Mouse (Mus musculus) kidney, adult 8-10 months (tissue): ENCODE measurements around the gene Mdm2.
"Not testable (repeated sequence)": the region's sequence is repeated elsewhere in the genome, so short reads cannot be mapped to it uniquely, and the experiment has no call there.

Experiments used
- DNase-seq, 2 experiments: peaks; one replicate each; pipeline ENCODE4 v3.0.0; 2022

Mdm2 gene

DNA sequence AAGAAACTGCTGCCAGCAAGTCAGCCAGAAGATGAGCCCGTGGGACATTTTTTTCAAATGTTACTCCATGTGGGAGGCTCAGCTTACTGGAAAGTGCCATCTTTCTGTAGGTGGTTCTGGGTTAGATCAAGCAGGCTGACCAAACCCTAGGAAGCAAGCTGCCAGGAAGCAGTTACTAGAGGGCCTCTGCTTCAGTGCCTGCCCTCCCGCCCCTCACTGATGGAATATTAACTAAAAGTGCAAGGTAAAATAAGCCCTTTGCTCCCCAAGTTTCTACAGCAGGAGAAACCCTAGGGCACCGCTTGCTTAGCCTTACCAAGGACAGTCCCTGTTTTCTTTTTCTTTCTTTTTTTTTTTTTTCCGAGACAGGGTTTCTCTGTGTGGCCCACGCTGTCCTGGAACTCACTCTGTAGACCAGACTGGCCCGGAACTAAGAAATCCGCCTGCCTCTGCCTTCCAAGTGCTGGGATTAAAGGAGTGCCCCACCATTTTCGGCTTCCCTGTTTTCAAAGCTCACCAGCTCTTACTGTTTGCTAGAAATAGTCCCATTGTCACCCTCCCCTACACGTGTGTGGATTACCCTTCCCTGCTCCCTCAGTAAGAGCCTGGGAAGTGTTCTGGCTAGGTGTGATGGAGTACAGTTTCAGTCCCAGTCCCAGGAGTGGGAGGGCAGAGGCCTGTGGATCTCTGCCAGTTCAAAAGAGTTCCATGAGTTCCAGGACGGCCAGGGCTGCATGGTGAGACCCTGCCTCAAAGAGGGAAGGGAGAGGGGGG, 37.9 kb upstream of the Mdm2 start:
- peak; percentile 72 to 82 for DNase-seq

GRCm38 (mm10) chr10:117747711-117748110, 37.2 kb upstream of the Mdm2 start:
- no peak for DNase-seq

GRCm38 (mm10) chr10:117746297-117746883, 35.8 kb upstream of the Mdm2 start, which contains the start of gene Slc35e3:
Gene Slc35e3 (minus strand): TSS chr10:117746365.
- peak; percentile 94 to 95 for DNase-seq

- DNase-seq: not testable (repeated sequence)
These were observed 35.2 kb upstream of the Mdm2 start for GRCm38 (mm10) chr10:117745570-117746296.

DNA sequence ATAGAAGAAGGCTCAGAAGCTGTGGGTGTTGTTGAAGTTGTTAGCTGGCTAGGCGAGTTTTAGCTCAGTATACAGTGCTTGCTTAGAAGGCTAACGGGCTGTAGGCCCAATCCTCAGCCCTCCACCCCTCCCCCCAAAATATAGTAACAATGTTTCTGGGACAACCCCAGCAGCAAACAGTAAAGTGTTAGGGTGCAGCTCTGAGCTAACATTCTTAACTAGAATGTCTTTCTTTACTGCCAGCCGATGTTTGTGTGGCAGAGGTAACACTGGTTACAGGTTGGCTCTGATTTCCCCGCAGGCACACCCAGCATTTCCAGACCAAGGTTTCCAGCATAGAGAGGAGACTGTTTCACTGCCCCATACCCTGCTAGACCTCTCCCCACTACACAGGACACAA, 33.4 kb upstream of the Mdm2 start:
- DNase-seq: no peak

DNA sequence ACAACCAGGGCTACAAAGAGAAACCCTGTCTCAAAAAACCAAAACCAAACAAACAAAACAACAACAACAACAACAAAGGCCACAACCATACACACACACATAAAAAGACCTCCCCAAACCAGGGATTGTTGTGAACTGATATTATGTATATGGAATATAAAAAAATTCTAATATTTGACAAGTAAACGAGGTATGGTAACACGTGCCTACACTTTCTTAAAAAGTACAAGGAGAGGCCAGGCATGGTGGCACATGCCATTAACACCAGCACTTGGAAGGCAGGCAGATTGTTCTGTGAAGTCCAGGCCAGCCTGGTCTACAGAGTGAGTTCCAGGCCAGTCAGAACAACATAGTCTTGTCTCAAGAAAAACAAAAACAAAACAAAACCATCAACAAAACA, 32.6 kb upstream of the Mdm2 start:
- no peak for DNase-seq

DNA sequence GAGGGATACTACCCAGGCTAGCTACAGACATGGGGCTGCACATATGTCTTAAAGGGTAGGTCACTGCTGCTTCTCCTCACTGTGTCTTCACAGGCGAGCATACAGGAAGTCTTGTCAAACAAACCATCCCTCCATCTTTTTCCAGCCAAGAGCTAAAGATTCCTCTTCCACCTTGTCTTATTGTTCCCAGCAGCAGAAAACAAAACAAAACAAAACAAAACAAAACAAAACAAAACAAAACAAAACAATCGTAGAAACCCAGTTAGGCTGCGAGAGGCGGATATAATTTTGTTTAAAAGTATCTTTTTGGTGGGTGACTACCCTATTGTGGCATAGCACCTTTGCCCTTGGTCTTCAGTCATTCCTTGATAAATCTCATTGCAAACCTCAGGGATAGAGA, 32.1 kb upstream of the Mdm2 start:
- no peak for DNase-seq

DNA sequence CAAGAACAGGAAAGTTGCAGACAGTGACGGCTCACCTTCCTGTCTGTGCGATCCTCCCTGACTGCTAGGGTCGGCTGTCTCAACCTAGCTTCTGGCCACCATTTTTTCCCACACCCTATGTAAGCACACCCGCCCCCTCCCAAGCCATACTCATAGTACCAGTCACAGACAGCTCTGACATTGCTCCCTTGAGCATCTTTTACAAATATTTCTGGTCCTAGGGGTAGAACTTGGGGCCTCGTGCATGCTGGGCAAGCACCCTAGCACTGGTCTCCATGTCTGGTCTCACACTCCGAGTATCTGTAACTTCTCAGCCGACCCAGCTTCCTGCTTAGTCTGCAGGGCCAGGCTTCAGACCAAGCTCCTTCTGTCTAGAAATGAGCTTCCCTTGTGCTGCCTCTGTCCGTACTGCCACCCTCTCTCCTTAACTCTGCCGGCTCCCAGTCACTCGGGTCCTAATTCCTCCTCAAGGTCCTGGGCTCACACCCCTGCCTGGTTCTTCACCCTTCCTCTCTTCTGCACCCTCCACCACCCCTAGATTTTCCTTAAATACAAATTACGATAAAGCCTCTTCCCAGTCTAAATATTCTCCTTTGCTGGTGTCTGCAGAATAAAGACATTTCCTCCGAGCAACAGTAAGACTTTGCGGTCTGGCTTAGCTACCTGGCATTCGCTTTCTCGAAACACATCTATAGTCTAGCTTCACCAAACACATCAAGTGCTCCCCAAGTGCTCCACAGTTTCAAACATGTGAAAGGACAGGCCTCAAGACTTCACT, 31.3 kb upstream of the Mdm2 start:
- no peak for DNase-seq

GRCm38 (mm10) chr10:117740921-117741320, 30.4 kb upstream of the Mdm2 start:
- DNase-seq: no peak

DNA sequence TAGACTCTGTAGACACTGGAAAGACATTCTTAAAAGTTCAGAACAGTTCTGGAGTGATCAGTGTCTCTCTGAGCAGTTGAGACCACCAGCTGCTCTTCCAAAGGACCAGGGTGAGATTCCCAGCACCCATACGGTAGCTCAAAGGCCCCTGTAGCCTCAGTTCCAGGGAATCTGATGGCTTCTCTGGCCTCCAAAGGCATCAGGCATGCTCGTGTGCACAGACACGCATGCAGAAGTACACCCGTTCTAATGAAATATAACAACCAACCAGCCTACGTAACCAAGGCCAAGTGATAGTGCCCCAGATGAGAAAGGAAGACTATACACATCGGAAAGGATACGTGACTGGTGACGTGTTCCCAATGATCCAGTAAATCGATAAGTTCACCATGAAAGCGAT, 29.6 kb upstream of the Mdm2 start:
- no peak for DNase-seq

GRCm38 (mm10) chr10:117739648-117739948, 29.0 kb upstream of the Mdm2 start:
- DNase-seq: no peak

DNA sequence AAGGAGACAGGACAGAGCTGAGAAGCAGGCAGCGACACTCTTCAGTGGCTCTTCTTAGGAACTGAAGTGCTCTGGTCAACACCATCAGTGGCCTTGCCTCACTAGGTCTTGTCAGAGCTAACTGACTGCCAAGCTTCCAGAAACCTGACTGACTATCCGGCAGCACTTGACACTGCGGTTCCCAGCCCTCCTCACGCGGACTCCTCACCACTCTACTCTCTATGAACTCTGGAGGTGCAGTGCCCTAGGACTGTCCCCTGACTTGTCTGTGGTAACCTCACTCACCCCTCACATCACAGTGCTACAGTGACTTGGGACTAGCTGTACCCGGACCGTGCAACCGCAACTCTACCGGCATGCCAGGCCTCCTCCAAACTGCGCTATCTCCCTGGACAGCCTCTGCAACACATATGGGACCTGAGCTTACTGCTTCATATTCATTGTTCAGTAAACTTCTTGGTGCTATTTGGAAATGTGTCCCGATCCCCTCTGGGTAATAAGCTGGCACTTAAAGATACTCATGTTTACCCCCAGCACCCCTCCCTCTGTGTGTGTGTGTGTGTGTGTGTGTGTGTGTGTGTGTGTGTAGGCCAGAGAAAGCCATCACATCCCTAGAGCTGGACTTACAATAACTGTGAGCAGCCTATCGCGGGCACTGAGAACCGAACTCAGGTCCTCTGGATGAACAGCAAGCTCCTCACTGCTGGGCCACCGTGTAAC, 28.5 kb upstream of the Mdm2 start:
- DNase-seq: no peak

DNA sequence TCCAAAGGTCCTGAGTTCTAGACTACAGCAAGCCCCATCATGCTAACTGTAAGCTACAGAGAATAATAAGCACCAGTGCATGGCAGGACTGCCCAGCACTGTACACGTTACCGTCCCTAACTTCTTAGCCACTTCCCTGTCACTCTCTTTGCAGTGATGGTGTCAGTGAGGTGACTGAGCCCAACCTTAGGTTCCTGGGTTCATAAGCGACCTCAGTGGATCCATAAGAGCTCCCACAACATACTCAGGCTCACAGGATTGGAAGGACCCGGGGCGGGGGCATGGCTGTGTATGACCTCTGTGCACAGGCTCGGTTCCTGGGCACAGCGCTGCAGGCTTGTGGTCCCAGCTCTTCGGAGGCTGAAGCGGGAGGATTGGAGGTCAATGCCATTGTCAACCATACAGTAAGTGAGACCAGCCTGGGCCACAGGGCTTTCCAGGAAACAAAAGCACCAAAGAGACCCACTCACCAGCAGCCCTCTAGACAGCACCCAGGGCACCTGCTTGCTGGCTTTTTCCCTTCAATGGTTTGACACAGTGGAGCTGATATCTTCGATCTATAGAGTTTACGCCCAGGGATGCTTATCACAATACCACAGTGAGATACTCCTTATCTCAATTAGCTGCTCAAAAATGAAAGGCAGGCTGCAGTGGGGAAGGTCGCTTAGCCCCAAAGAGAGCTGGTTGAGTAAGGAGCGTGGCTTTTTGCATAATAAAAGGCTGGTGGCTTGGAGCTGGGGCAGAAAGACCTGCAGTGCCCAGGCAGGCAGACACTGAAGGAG, 27.8 kb upstream of the Mdm2 start:
- DNase-seq: no peak

DNA sequence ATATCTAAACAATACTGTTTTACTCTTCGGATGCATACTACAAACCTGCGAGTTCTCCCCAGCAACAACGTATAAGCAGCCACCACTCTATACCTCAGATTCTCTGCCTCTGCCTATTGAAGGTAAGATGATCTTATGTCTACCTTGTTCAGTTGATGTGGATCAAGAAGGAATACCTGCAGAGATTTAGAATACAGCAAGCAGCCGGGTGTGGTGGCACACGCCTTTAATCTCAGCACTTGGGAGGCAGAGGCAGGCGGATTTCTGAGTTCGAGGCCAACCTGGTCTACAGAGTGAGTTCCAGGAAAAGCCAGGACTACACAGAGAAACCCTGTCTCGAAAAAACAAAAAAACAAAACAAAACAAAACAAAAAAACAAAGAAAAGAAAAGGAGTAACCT, 26.9 kb upstream of the Mdm2 start:
- not testable (repeated sequence) for DNase-seq

- peak; percentile 56 to 58 for DNase-seq
These were observed 26.5 kb upstream of the Mdm2 start for GRCm38 (mm10) chr10:117737075-117737474.

GRCm38 (mm10) chr10:117736573-117736972, 26.0 kb upstream of the Mdm2 start:
- no peak for DNase-seq

DNA sequence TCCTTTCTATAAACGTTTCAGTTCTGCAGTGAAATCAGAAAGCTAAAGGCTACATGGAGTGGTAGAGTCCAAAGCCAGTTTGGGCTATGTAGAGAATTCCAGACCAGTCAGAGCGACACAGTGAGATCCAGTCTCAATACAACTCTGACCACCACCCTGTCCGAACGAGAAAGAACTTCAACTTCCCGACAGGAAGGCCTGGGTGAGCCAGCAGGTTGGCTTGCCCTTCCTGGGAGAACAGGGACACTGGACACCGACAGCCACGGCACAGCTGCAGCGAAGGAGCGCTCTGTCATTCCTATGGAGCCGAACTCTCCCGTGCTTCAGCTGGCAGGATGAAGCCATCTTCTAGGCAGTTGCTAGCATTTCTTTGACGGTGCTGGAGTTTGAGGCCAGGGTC, 24.8 kb upstream of the Mdm2 start:
- DNase-seq: not testable (repeated sequence)

- peak in 1 of 2 experiments; percentile 54 for DNase-seq
These were observed 23.7 kb upstream of the Mdm2 start for GRCm38 (mm10) chr10:117734104-117734852.

DNA sequence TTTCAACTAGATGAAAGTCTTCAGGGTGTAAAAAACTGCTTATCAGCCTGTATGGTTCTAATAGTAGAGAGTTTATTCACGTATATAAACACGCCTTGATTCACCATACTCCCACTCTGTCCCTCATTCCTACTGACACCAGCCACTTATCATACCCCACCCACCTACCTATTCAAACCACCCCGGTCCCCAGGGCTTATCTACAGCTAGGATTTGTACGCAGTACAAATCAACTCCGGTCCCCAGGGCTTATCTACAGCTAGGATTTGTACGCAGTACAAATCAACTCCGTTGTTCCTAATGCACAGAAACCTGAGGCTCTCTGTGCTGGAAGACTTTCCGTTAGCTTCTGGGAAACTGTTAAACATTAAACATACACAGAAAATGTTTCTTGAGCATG, 23.1 kb upstream of the Mdm2 start:
- not testable (repeated sequence) for DNase-seq

GRCm38 (mm10) chr10:117732962-117733592, 22.5 kb upstream of the Mdm2 start:
- DNase-seq: no peak

GRCm38 (mm10) chr10:117732184-117732583, 21.6 kb upstream of the Mdm2 start:
- DNase-seq: no peak
